Mouse (Mus musculus): ENCODE results near the gene Macrod2. TPM values are rescaled to one million over a fixed set of nuclear protein-coding genes. Genes with fewer than 3 reads are reported as not detected.
A peak's percentile ranks its signal among the peaks of the same experiment; 100 is the strongest.

Macrod2 gene
- total RNA-seq, 1 experiment from 2014 or later, result 7.5 TPM

GRCm38 (mm10) chr2:141505451-141505850 lies 1110.3 kb downstream of the Macrod2 start:
- DNase-seq, result no peak

DNA sequence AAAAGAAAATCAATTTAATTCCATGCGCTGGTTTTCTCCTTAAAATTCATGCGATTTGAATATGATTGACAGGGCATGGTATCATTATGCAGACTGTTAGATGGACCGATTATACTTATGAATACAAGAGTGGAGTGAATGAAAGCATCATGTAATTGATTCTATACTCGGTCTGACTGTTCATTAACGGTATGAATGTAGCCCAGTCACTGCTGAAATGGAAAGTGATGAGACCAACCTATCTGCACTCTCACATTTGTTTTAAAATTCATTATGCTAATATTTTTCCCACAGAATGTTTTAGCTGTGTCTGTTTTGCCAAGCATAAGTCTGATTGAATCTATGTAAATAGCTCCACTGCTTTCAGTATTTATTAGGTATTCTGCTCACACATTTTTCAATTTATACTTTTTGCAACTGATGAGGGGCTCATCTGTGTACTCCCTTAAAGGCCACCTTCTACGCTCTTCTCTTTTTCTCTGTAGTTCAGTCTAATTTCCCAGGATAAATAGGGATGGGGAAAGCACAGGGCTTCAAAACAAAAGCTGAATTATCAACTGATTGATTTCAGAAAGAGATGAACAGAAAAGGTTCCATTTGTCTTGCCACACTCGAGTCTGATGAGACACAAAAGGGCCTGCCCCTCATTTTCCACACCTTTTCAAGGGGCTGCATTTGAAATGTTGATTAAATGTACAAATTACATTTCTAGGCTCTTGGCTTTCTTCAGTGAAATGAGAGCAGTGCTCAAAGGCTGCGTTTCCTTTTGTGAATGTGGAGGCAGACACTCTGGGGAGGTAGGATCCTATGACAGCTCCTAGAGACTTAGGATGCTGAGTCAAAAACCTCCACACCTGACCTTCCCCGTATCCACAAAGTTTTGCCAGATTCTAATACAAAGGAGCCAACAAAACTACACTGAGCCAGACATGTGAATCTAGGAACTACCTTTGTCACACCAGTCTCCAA lies 1113.1 kb downstream of the Macrod2 start:
- DNase-seq, result no peak

- no peak for DNase-seq
Observed at GRCm38 (mm10) chr2:141514976-141515375, 1119.9 kb downstream of the Macrod2 start.

DNA sequence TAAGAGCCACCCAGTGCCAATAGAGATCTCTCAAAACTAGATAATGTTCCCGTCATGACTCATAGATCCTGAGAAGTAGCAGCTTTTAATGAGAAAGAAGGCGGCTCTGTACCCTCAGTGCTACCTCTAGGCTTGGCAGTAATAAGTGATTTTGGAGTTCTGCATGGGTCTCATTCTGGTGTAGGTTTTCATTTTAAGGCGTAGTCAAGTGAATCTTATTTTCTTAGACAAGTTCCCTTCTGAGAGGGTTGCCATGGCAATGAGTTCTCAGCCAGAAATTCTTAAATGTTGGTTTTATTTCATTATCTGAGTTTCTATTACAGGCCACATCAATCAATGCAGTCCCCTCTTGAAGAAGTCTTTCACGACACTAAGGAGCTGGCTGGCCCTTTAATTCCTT lies 1127.0 kb downstream of the Macrod2 start:
- no peak for DNase-seq

- no peak for DNase-seq
Observed at GRCm38 (mm10) chr2:141545877-141546276, 1150.8 kb downstream of the Macrod2 start.

DNA sequence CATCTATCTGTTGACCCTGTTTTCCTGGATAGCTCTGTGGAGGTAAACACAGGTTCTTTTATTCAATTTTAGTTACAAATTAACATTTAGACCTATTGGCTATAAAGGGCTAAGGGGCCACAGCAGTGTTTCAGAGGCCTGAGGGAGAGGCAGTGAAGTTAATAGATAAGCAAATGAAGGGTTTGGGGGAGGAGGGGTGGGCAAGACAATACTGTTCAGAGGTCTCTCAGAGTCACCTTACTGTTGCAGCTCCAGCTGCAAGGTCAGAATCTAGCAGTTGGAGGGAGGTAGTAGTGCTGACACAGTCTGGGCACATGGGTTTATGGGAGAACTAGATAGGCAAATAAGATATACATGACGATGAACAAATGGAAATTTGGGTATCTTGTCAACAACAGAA lies 1156.6 kb downstream of the Macrod2 start:
- DNase-seq, result no peak

- DNase-seq, result no peak
Observed at GRCm38 (mm10) chr2:141556747-141557146, 1161.6 kb downstream of the Macrod2 start.

DNA sequence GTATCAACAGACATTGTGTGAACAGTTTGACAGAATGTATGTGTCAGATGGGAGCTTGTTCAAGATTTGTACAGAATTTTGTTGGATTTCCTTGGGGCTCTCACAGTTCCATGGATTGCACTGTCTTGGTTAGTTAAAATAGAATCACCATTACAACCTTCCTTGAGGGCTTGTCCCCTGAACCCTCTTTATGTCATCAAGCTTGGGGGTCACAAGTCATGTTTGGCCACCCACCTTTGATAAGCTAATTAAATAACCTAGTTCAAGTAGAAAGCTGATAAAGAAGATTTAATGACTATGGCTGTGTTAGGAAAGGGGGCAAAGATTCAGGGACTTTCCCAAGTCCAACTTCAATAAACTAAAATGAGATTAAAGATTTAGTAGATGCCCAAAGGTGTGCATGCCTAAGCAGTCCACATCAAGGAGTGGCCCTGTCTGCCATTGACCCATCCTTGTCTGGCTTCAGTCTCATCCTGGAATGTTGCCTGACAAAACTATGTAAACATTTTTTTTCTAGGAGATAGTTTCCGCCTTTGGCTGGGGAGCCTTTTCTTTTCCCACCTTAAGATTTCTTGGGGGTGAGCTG lies 1163.2 kb downstream of the Macrod2 start:
- no peak for DNase-seq

- no peak for DNase-seq
Observed at GRCm38 (mm10) chr2:141565986-141566385, 1170.9 kb downstream of the Macrod2 start.

GRCm38 (mm10) chr2:141571360-141571759 lies 1176.3 kb downstream of the Macrod2 start:
- no peak for DNase-seq

GRCm38 (mm10) chr2:141578206-141578605 lies 1183.1 kb downstream of the Macrod2 start:
- DNase-seq, result no peak

GRCm38 (mm10) chr2:141582431-141582830 lies 1187.3 kb downstream of the Macrod2 start:
- DNase-seq, result no peak

- DNase-seq, result no peak
Observed at GRCm38 (mm10) chr2:141582933-141583332, 1187.8 kb downstream of the Macrod2 start.

DNA sequence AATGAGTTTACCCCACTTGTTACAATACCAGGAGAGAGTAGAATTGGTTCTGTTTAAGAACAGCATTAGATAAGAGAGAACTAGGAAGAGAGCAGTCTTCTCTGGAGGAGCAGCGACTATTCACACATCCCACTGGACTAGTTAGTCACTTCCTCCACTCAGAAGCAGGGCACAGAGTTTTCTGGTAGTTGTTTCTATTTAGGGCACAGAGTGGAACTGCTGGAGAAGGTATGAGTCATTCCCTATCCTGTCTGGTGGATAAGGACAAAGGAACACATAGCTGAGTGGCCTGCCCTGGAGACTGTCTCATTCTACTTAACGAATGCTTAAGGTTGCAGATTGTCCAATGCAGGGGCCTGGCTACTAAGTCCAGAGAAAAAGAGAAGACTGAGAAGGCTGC lies 1192.2 kb downstream of the Macrod2 start:
- DNase-seq, result no peak

DNA sequence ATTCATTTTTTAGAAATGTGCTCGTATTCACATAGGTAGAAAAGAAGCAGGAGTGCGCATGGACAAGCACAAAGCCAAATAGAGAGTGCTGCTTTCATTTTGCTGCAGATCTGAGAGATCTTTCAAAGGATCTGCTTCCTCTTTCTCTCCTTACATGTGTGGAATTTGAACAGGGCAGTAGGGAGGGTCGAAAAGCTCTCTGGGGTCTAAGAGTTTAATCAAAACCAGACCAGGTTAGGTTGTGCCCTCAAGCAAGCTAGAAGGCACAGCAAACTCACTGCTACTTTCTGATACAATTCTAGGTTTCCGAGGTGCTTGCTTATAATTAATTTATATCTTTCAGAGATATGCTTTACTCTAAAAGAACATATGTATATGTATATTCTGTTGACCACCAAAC lies 1196.2 kb downstream of the Macrod2 start:
- DNase-seq, result no peak

GRCm38 (mm10) chr2:141594811-141595210 lies 1199.7 kb downstream of the Macrod2 start:
- DNase-seq, result peak; percentile 5

- no peak for DNase-seq
Observed at GRCm38 (mm10) chr2:141617721-141618120, 1222.6 kb downstream of the Macrod2 start.

DNA sequence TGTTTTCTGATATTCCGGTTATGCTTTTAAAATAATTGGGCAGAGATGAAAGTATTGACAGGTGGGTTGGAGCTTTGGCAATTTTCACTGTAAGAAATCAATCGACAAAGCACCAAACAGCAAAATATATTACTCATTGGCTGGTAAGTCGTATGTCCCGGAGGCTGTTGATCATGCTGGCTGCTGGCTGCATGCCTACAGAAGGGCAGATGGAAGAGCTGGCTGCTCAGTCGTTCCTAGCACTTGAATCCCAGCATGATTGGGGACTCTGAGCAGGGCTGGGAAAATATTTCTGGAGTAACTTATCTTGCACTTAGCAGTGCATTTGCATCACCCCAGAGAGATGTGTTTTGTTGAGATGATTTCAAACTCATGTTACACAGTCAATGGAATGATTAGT lies 1223.1 kb downstream of the Macrod2 start:
- DNase-seq, result no peak

- DNase-seq, result no peak
Observed at GRCm38 (mm10) chr2:141664051-141664450, 1268.9 kb downstream of the Macrod2 start.

GRCm38 (mm10) chr2:141672814-141673213 lies 1277.7 kb downstream of the Macrod2 start:
- DNase-seq, result no peak

GRCm38 (mm10) chr2:141673405-141673804 lies 1278.3 kb downstream of the Macrod2 start:
- no peak for DNase-seq

DNA sequence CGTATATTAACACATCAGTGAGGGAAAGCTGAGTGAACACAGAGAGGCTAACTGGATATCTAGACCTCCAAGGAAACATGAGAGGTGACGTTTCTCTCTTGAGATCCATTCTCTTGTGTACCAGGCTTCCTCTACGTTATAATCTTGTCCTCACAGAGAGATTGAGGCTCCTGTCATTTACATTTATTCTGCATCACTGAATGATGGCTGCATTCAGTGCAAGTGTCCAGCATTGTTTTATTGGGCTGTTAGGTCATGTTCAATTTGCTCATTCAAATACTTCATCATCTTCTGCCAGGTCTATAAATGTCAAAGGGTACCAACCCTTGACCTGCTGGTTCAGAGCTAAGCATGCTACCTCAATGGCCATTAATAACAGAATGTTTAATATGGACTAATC lies 1302.4 kb downstream of the Macrod2 start:
- no peak for DNase-seq

DNA sequence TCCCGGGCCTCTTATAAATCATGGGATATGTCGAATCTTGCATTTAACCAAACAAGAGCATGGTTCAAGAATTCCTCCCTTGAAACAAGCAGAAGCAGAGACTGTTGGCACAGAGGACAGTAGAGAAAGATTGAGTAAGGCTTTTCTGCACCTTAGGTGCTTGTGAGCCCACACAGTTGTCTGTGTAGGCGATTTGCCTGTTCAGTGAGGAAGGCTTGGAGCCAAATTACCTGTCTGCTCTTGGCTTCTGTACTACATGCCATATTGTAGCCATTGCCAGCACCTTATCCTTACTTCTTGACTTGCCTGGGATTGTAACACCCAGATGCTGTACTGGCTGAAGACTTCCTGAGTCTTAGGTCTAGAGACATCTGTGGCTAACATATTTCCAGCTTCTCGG lies 1303.2 kb downstream of the Macrod2 start:
- DNase-seq, result no peak

Measured in adrenal gland, postnatal 14 days (tissue).